14 mouse cellular contexts compared by ENCODE assay signal in genomic region chr12:99378284-99378683, GRCm38 (mm10).
A peak's percentile ranks its signal among the peaks of the same experiment; 100 is the strongest.
DNase-seq lines count a peak whose midpoint lies in the region; ATAC-seq and TF ChIP-seq lines count a peak whose summit lies in the region.
"Had no signal": no experiment of that assay in that cellular context is flagged by ENCODE, and none has a peak within 500 bp of the region (broad histone marks: within the 10 kb centered on the region; RNA-seq: fewer than 3 reads in every experiment).

No protein-coding gene starts in this region.

- peak overlapping the region; percentile 35 for H3K4me2 ChIP-seq in kidney, embryonic 15.5 days

- intact Hi-C loops in left cerebral cortex, postnatal 36 days (cut with DNase I): no loop called here

- peaks cover 45% of the 10 kb centered on the region for H3K4me1 ChIP-seq in kidney, embryonic 15.5 days

- peak; percentile 75 for ATAC-seq in Patski
- ATAC-seq in kidney, embryonic 15.5 days (replicated peaks; ENCODE audit: low FRiP score): peak; percentile 92
- ATAC-seq: CD4-positive, CD25-positive, alpha-beta regulatory T cell, adult 4 months had no signal

- H3K9ac ChIP-seq in kidney, embryonic 15.5 days: no peak overlapping the region

- peaks cover 33% of the 10 kb centered on the region for H3K36me3 ChIP-seq in kidney, embryonic 15.5 days

- POLR2A ChIA-PET in Patski (lab: Charles Lee): no interaction called here

- H3K9me3 ChIP-seq in kidney, embryonic 15.5 days (replicated peaks): no peaks in the 10 kb centered on the region

- H3K27ac ChIP-seq in kidney, embryonic 15.5 days: peak overlapping the region; percentile 46

- in situ Hi-C loops in Patski (cut with MboI; ENCODE audit: low pct_unique_long_range_greater_than_20kb): no loop called here

- peak overlapping the region; percentile 12; the same call in 1 of the 2 replicates for H3K4me3 ChIP-seq in kidney, embryonic 15.5 days (replicated peaks)
- H3K4me3 ChIP-seq: erythroblast, embryonic 14.5 days; myocyte had no signal

- no peaks in the 10 kb centered on the region for H3K27me3 ChIP-seq in Patski
- H3K27me3 ChIP-seq in kidney, embryonic 15.5 days: no peaks in the 10 kb centered on the region

- CTCF ChIA-PET in Patski (lab: Charles Lee): interaction anchor here (1.9 to 2.1 kb wide), 2 partner anchors 10 to 22 kb away, joined by 7 to 10 read pairs; no protein-coding TSS in a partner anchor

- peak; percentile 22 to 40 for DNase-seq in gastrocnemius, adult 8-10 months (ENCODE audit: low spot score in 2 of 2)
- DNase-seq in gastrocnemius, postnatal 4 days (ENCODE audit: low spot score in 2 of 2): no peak
- DNase-seq in left cerebral cortex, adult 18-20 months (ENCODE audit: low spot score in 2 of 2): peak; percentile 17 to 24
- no peak for DNase-seq in left cerebral cortex, postnatal 36 days (ENCODE audit: low spot score in 2 of 2)
- peak; percentile 49 for DNase-seq in Patski (ENCODE audit: low read depth, low spot score)
- DNase-seq in lung, postnatal 25 days (ENCODE audit: low spot score): no peak
- DNase-seq in c-Kit-positive CD71-positive TER-119-positive erythroid progenitor cells, embryonic 14.5 days (ENCODE audit: low spot score): no peak
- DNase-seq: cerebellum, postnatal 25 days; liver; lung, postnatal 14 days had no signal

- TF ChIP-seq CTCF in Patski (IDR thresholded peaks at IDR 0.05): no peak

- 35% methylated on average over 8 of the region's 8 CpGs for WGBS in kidney, embryonic 15.5 days

Comparison
In these comparisons a context has a peak if more than half of its experiments do, and no peak if none do; other contexts are left out.
1. DNase-seq: peak in gastrocnemius, adult 8-10 months (2 of 2), left cerebral cortex, adult 18-20 months (2 of 2) and Patski (single experiment); none in gastrocnemius, postnatal 4 days (0 of 2), left cerebral cortex, postnatal 36 days (0 of 2), lung, postnatal 25 days (single experiment) and c-Kit-positive CD71-positive TER-119-positive erythroid progenitor cells, embryonic 14.5 days (single experiment).